Mouse (Mus musculus) small intestine, adult 2 months (tissue): Measurements from ENCODE around the gene Stip1.

Experiments
- CTCF ChIP-seq: fragments of 200-500 bp; IDR thresholded peaks from 2 replicates; pipeline ENCODE4 v1.5.1; 2012; ENCODE audit warnings: low read depth, mild to moderate bottlenecking, control low read depth, inconsistent platforms, low read length, moderate library complexity, mixed read lengths; ENCODE audit not compliant: insufficient replicate concordance, insufficient read length; ENCODE audit errors: extremely low read depth
- POLR2A ChIP-seq: fragments of 200-500 bp; IDR thresholded peaks from 2 replicates; pipeline ENCODE4 v1.6.1; 2012; ENCODE audit warnings: low read depth, mild to moderate bottlenecking, control low read depth, inconsistent platforms, low read length, moderate library complexity

DNA sequence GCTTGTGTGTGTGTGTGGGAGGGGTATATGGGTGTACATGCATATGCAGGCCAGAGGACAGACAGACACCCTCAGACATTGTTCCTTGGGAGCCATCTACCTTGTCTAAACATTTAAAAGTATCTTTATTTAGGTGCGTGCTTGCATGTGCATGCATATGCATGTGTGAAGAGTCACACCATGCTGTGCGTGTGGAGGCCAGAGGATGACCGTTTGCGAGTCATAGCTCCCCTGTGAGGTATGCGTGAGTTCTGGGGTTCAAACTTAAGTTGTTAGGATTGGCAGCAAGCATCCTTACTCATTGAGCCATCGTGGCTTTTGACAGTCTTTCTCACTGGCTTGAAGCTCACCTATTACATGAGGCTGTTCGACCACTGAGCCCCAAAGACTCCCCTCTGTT, 38.5 kb upstream of the Stip1 start:
- TF ChIP-seq POLR2A (no peak), CTCF (no peak)
